Mouse (Mus musculus) liver, embryonic 14.5 days (tissue): ENCODE results near the gene Fnip2. TPM values are rescaled to one million over a fixed set of nuclear protein-coding genes. Genes with fewer than 3 reads are reported as not detected.
A peak's percentile ranks its signal among the peaks of the same experiment; 100 is the strongest.
"Not testable (repeated sequence)": the region's sequence is repeated elsewhere in the genome, so short reads cannot be mapped to it uniquely, and the experiment has no call there.

Source experiments
- ATAC-seq: fragments of 200-750 bp; cut with Nextera tagmentation; 2 replicates; pipeline ENCODE4 v1.8.0; 2017; ENCODE audit warnings: moderate number of reproducible peaks, mild to moderate bottlenecking, moderate library complexity; ENCODE audit not compliant: insufficient read depth
- DNase-seq, 3 experiments: peaks; one replicate each; pipeline ENCODE4 v3.0.0-alpha.2; 2012 to 2013; ENCODE audit warnings: low read depth in 3 of 3, low spot score in 3 of 3
- H3K27ac ChIP-seq: fragments of 300-500 bp; sonication (generic); 2 replicates; pipeline ENCODE4 v1.5.1; 2014; ENCODE audit warnings: moderate library complexity, mild to moderate bottlenecking, control low read depth, inconsistent platforms
- H3K27me3 ChIP-seq: fragments of 300-500 bp; sonication (generic); 2 replicates; pipeline ENCODE4 v1.6.1; 2014; ENCODE audit warnings: mild to moderate bottlenecking, low read length, moderate library complexity; ENCODE audit not compliant: control insufficient read depth, insufficient read depth
- H3K36me3 ChIP-seq: fragments of 300-500 bp; sonication (generic); replicated peaks from 2 replicates; pipeline ENCODE4 v1.6.1; 2014; ENCODE audit warnings: low read depth; ENCODE audit not compliant: control insufficient read depth, insufficient read depth
- H3K4me1 ChIP-seq, 2 experiments: fragments of 200-500 bp in 1 of 2; fragments of 300-500 bp in 1 of 2; sonication (generic) in 1 of 2; replicated peaks; 2 replicates each; pipeline ENCODE4 v1.6.1; 2012 to 2014; ENCODE audit warnings: antibody characterized with exemption in 1 of 2, inconsistent platforms in 1 of 2, low read length in 1 of 2; ENCODE audit not compliant: control insufficient read depth in 2 of 2, insufficient read depth in 2 of 2
- H3K4me2 ChIP-seq: fragments of 300-500 bp; sonication (generic); 2 replicates; pipeline ENCODE4 v1.6.1; 2014; ENCODE audit warnings: low read depth, mild to moderate bottlenecking, control low read depth, moderate library complexity
- H3K4me3 ChIP-seq, 2 experiments: fragments of 200-500 bp in 1 of 2; fragments of 300-500 bp in 1 of 2; sonication (generic) in 1 of 2; 2 replicates each; pipeline ENCODE4 v1.5.1; 2012 to 2014; ENCODE audit warnings: low read depth in 2 of 2, low read length in 2 of 2, mild to moderate bottlenecking in 2 of 2, control low read depth in 1 of 2, inconsistent platforms in 1 of 2, moderate library complexity in 1 of 2; ENCODE audit not compliant: insufficient read depth in 1 of 2
- H3K9ac ChIP-seq: fragments of 300-500 bp; sonication (generic); replicated peaks from 2 replicates; pipeline ENCODE4 v1.6.1; 2014; ENCODE audit warnings: mild to moderate bottlenecking, control low read depth, moderate library complexity
- H3K9me3 ChIP-seq: fragments of 300-500 bp; sonication (generic); 2 replicates; pipeline ENCODE4 v1.6.1; 2016; ENCODE audit warnings: low read length, mixed read lengths; ENCODE audit not compliant: control insufficient read depth
- CTCF ChIP-seq: IDR thresholded peaks from 2 replicates; pipeline ENCODE4 v1.5.1; 2016; ENCODE audit warnings: antibody characterized with exemption, low read depth, control low read depth
- EP300 ChIP-seq: IDR thresholded peaks from 2 replicates; pipeline ENCODE4 v1.6.1; 2016; ENCODE audit warnings: antibody characterized with exemption, low read depth
- WGBS: fragments of 180-500 bp; shearing (Covaris S2); extraction: QIAGEN DNeasy Blood & Tissue Kit; methylation state at CpG from one replicate; pipeline ENCODE4 v1.1.7; 2014; ENCODE audit not compliant: insufficient replicate concordance; 5-methylcytosine and 5-hydroxymethylcytosine counted together
- polyA plus RNA-seq, 2 experiments: library from polyadenylated mRNA; depleted of rRNA in 1 of 2; stranded (reverse) in 1 of 2; unstranded in 1 of 2; fragments of >200 nt; fragmentation: Nextera tagmentation in 1 of 2; extraction: Ambion mirVana in 1 of 2; gene quantifications; 2 replicates each; pipeline versions ENCODE4 v1.2.1 to v1.2.3; 2012 to 2014

Gene Fnip2
- polyA plus RNA-seq, 2 experiments: 3.5 to 5.9 TPM

DNA sequence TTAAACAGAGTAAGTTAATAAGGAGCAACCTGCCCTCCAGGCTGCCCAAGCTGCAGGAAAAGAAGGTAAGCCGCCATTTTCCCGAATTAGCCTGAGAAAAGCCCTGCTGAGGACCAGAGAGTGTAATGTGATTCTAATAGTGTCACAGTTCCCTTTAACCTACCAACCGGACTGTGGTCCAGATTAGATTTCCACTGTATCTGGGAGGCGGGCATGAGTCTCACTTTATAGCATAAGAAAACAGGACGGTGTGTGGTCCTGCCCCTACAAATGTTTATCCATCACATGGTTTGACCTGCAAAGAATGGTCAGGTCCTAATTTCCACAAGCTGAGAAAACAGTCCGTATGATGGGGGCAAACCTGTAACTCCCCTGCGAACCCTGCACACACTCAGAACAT lies 118.2 kb downstream of the Fnip2 start:
- Histone ChIP-seq H3K4me1 (no peaks in the 10 kb centered on the region), H3K4me3 (no peak overlapping the region), H3K36me3 (no peaks in the 10 kb centered on the region), H3K4me2 (no peak overlapping the region), H3K9me3 (no peaks in the 10 kb centered on the region), H3K27me3 (no peaks in the 10 kb centered on the region), H3K27ac (no peak overlapping the region), H3K9ac (no peak overlapping the region)
- 79% methylated on average over 7 of the region's 7 CpGs for WGBS
- ATAC-seq (no peak), DNase-seq (no peak)
- TF ChIP-seq EP300 (no peak), CTCF (no peak)

DNA sequence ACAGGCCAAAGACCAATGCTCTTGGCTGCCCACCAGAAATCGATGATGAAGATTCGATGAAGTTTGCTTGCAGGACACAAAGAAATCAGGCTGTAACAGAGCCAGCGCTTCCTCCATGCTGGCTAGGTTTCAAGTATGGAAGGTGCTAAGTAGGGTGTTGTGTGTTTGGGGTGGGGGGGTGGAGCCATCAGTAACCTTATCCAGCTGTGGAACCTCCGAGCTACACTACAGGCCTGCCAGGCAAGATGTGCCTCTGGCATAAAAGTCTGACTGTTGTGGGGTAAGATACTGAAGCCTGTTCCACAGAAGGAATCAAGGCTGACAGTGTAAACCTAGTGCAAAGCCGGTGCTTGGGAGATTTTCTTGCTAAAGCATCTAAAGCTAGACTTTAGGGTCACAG lies 119.2 kb downstream of the Fnip2 start:
- DNase-seq: no peak
- TF ChIP-seq CTCF (no peak), EP300 (no peak)
- WGBS: 74% methylated on average over 5 of the region's 5 CpGs
- H3K9ac ChIP-seq: no peak overlapping the region
- no peak overlapping the region for H3K27ac ChIP-seq
- H3K4me2 ChIP-seq: no peak overlapping the region
- no peaks in the 10 kb centered on the region for H3K36me3 ChIP-seq
- no peak for ATAC-seq
- H3K4me3 ChIP-seq: no peak overlapping the region
- H3K27me3 ChIP-seq: no peaks in the 10 kb centered on the region
- no peaks in the 10 kb centered on the region for H3K9me3 ChIP-seq
- no peaks in the 10 kb centered on the region for H3K4me1 ChIP-seq

DNA sequence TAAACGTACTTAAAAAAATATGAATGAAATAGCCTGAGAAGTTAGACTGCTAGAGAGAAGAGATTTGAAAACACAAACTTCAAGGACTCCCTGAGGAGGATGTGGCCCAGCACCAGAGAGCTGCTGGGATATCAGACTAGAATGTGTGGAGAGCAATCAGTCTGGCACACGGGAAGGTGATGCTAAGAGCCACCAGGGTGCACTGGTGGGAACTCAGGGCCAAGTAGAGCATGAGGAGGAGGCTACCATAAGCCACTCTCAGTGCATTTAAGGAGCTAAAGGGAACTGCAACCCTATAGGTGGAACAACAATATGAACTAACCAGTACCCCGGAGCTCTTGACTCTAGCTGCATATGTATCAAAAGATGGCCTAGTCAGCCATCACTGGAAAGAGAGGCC lies 120.9 kb downstream of the Fnip2 start:
- WGBS: 72% methylated on average over 3 of the region's 3 CpGs
- ATAC-seq, H3K4me3 ChIP-seq, DNase-seq, H3K27me3 ChIP-seq, H3K9me3 ChIP-seq, H3K4me2 ChIP-seq, H3K4me1 ChIP-seq, H3K9ac ChIP-seq, H3K27ac ChIP-seq, H3K36me3 ChIP-seq: not testable (repeated sequence)

DNA sequence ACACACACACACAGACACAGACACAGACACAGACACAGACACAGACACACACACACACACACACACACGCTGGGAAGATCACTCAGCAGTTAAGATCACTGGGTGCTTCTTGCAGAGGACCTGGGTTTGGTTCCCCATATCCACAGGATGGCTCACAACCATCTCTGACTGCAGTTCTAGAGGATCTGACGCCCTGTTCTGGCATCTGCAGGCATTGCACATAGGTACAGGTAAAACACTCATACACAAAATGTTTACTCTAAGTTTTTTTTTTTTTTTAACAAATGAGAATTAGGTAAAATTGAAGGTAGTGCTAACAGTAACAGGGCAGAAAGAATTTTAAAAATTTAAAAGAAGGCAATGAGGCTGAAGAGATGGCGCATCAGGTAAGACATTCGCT lies 121.5 kb downstream of the Fnip2 start:
- no peak for DNase-seq
- no peak overlapping the region for H3K27ac ChIP-seq
- H3K4me1 ChIP-seq: no peaks in the 10 kb centered on the region
- H3K36me3 ChIP-seq: no peaks in the 10 kb centered on the region
- WGBS: 68% methylated on average over 4 of the region's 4 CpGs
- H3K4me3 ChIP-seq: no peak overlapping the region
- no peaks in the 10 kb centered on the region for H3K27me3 ChIP-seq
- no peak for ATAC-seq
- H3K9ac ChIP-seq: no peak overlapping the region
- H3K4me2 ChIP-seq: no peak overlapping the region
- TF ChIP-seq CTCF: no peak
- TF ChIP-seq EP300: no peak
- H3K9me3 ChIP-seq: no peaks in the 10 kb centered on the region

DNA sequence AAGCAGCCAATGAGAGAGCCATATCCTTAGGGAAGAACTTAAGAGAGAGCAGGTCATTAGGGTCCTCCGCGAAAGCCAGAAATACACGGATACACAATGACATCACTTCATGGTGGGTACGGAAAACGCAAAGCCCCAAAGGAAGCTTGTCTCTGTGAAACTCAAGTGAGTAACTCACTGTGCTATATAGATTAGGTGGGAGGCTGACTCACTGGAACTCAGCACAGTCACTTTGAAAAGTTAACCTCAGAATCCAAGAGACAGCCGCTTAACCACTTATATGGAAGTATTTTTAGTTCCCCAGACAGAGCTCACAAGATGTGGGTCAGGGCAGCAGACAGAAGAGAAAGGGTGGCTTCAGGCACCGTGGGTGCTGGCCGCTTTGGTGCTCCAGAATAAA lies 122.6 kb downstream of the Fnip2 start:
- Histone ChIP-seq H3K9me3 (no peaks in the 10 kb centered on the region), H3K27me3 (no peaks in the 10 kb centered on the region), H3K27ac (no peak overlapping the region), H3K4me1 (no peaks in the 10 kb centered on the region), H3K4me3 (no peak overlapping the region), H3K4me2 (no peak overlapping the region), H3K9ac (no peak overlapping the region), H3K36me3 (no peaks in the 10 kb centered on the region)
- DNase-seq (no peak), ATAC-seq (no peak)
- 57% methylated on average over 8 of the region's 8 CpGs for WGBS
- TF ChIP-seq EP300 (no peak), CTCF (no peak)

DNA sequence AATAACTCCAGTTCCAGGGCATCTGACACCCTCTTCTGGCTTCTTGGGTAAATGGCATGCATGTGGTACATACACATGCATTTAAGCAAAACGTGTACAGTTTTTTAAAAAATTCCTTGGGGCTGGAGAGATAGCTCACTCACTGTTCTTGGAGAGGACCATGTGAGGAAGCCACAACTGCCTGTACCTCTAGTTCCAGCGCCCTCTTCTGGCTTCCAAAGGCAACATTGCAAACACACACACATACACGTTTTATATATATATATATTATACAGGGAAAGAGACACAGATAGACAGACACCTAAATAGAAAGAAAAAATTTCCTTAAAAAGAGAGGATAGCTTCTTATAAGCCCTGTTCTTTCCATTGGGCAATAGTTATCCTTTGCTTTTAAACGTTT lies 123.7 kb downstream of the Fnip2 start:
- ATAC-seq: no peak
- H3K27ac ChIP-seq: no peak overlapping the region
- no peaks in the 10 kb centered on the region for H3K36me3 ChIP-seq
- no peaks in the 10 kb centered on the region for H3K9me3 ChIP-seq
- no peak overlapping the region for H3K4me2 ChIP-seq
- WGBS: 42% methylated on average over 4 of the region's 4 CpGs
- H3K27me3 ChIP-seq: no peaks in the 10 kb centered on the region
- no peak for DNase-seq
- H3K4me1 ChIP-seq: no peaks in the 10 kb centered on the region
- TF ChIP-seq EP300: no peak
- TF ChIP-seq CTCF: peak; percentile 29; the same call in 1 of the 2 replicates
- no peak overlapping the region for H3K4me3 ChIP-seq
- H3K9ac ChIP-seq: no peak overlapping the region
